Mouse (Mus musculus) CH12.LX (cell line): ENCODE data around the gene Tepsin.

Experiments
- CHD2 ChIP-seq: IDR thresholded peaks from 2 replicates; pipeline ENCODE4 v1.6.1; 2011; ENCODE audit warnings: low read length, improper control_type of control experiment
- CTCF ChIP-seq, 2 experiments: IDR thresholded peaks in 1 of 2; conservative IDR thresholded peaks in 1 of 2; 2 replicates each; pipeline ENCODE4 v1.5.1; 2011 to 2012; ENCODE audit warnings: low read depth in 2 of 2, low read length in 2 of 2, improper control_type of control experiment in 1 of 2, inconsistent platforms in 1 of 2, mild to moderate bottlenecking in 1 of 2, moderate library complexity in 1 of 2
- EP300 ChIP-seq: IDR thresholded peaks from 2 replicates; pipeline ENCODE4 v1.6.1; 2011; ENCODE audit warnings: low read length, improper control_type of control experiment
- IRF4 ChIP-seq: IDR thresholded peaks from 2 replicates; pipeline ENCODE4 v1.6.1; 2014; ENCODE audit warnings: low read depth, mild to moderate bottlenecking, inconsistent platforms, low read length, improper control_type of control experiment
- JUN ChIP-seq: IDR thresholded peaks from 2 replicates; pipeline ENCODE4 v1.6.1; 2011; ENCODE audit warnings: low read depth, mild to moderate bottlenecking, low read length, improper control_type of control experiment, moderate library complexity; ENCODE audit not compliant: insufficient read depth
- MAFK ChIP-seq: IDR thresholded peaks from 2 replicates; pipeline ENCODE4 v1.6.1; 2011; ENCODE audit warnings: low read length, improper control_type of control experiment; ENCODE audit not compliant: insufficient replicate concordance
- PAX5 ChIP-seq: IDR thresholded peaks from 2 replicates; pipeline ENCODE4 v1.6.1; 2012; ENCODE audit warnings: low read length, inconsistent platforms, mixed read lengths
- RCOR1 ChIP-seq: conservative IDR thresholded peaks from 2 replicates; pipeline ENCODE4 v1.6.1; 2012; ENCODE audit warnings: low read depth, mild to moderate bottlenecking, inconsistent platforms, low read length, improper control_type of control experiment
- USF1 ChIP-seq: IDR thresholded peaks from 2 replicates; pipeline ENCODE4 v1.6.1; 2014; ENCODE audit warnings: low read depth, mild to moderate bottlenecking, inconsistent platforms, low read length, improper control_type of control experiment
- USF2 ChIP-seq: conservative IDR thresholded peaks from 2 replicates; pipeline ENCODE4 v1.6.1; 2011; ENCODE audit warnings: low read depth, low read length, improper control_type of control experiment
- ZNF384 ChIP-seq: IDR thresholded peaks from 2 replicates; pipeline ENCODE4 v1.6.1; 2012; ENCODE audit warnings: low read depth, low read length, improper control_type of control experiment, inconsistent platforms

GRCm38 (mm10) chr11:120049067-120049466, 49.5 kb downstream of the Tepsin start:
- TF ChIP-seq CHD2 (no peak), MAFK (no peak), USF2 (no peak), JUN (no peak), USF1 (no peak), PAX5 (no peak), RCOR1 (no peak), CTCF (conservative IDR thresholded peaks at IDR 0.05 in 1 of 2, IDR thresholded peaks at IDR 0.05 in 1 of 2; ENCODE audit: low read depth in 2 of 2, low read length in 2 of 2) (no peak), IRF4 (no peak), EP300 (no peak), ZNF384 (no peak)
